Mouse (Mus musculus) liver, adult 2 months (tissue): ENCODE data around the gene Slc12a7. TPM values are rescaled to one million over a fixed set of nuclear protein-coding genes. Genes with fewer than 3 reads are reported as not detected.

Experiments used
- DNase-seq: peaks from one replicate; pipeline ENCODE4 v3.0.0-alpha.2; 2011; ENCODE audit warnings: low read depth, low spot score; ENCODE audit errors: extremely low read depth
- H3K27ac ChIP-seq: fragments of 200-500 bp; replicated peaks from 2 replicates; pipeline ENCODE4 v1.5.1; 2012; ENCODE audit warnings: low read depth, mild to moderate bottlenecking, control low read depth, inconsistent platforms, low read length; ENCODE audit not compliant: insufficient read depth
- H3K27me3 ChIP-seq: fragments of 200-500 bp; 2 replicates; pipeline ENCODE4 v1.6.1; 2012; ENCODE audit warnings: mild to moderate bottlenecking, moderate library complexity, low read length, inconsistent platforms; ENCODE audit not compliant: control insufficient read depth, insufficient read depth
- H3K36me3 ChIP-seq: fragments of 200-500 bp; 2 replicates; pipeline ENCODE4 v1.6.1; 2012; ENCODE audit warnings: low read length, inconsistent platforms; ENCODE audit not compliant: control insufficient read depth, insufficient read depth
- H3K4me1 ChIP-seq: fragments of 200-500 bp; 2 replicates; pipeline ENCODE4 v1.6.1; 2011; ENCODE audit warnings: low read length; ENCODE audit not compliant: control insufficient read depth, insufficient read depth
- H3K4me3 ChIP-seq: fragments of 200-500 bp; 2 replicates; pipeline ENCODE4 v1.5.1; 2011; ENCODE audit warnings: low read depth, mild to moderate bottlenecking, control low read depth, low read length, moderate library complexity; ENCODE audit not compliant: insufficient read depth
- H3K79me2 ChIP-seq: fragments of 200-500 bp; 2 replicates; pipeline ENCODE4 v1.6.1; 2012; ENCODE audit warnings: inconsistent platforms, mild to moderate bottlenecking, low read length, moderate library complexity; ENCODE audit not compliant: control insufficient read depth, insufficient read depth
- H3K9ac ChIP-seq: fragments of 200-500 bp; 2 replicates; pipeline ENCODE4 v1.6.1; 2012; ENCODE audit warnings: low read depth, mild to moderate bottlenecking, control low read depth, inconsistent platforms, low read length
- CTCF ChIP-seq: fragments of 200-500 bp; IDR thresholded peaks from 2 replicates; pipeline ENCODE4 v1.5.1; 2011; ENCODE audit warnings: low read depth, low read length, control low read depth
- POLR2A ChIP-seq: fragments of 200-500 bp; IDR thresholded peaks from 2 replicates; pipeline ENCODE4 v1.6.1; 2011; ENCODE audit warnings: low read length, control low read depth; ENCODE audit not compliant: insufficient read depth; ENCODE audit errors: extremely low read depth
- WGBS: fragments of 180-500 bp; shearing (Covaris S2); methylation state at CpG from one replicate; pipeline ENCODE4 v1.1.7; 2018; 5-methylcytosine and 5-hydroxymethylcytosine counted together
- polyA plus RNA-seq: library from polyadenylated mRNA; depleted of rRNA; stranded (reverse); fragments of >200 nt; gene quantifications from 2 replicates; pipeline ENCODE4 v1.2.3, GENCODE M21; 2012
- total RNA-seq: library from RNA; depleted of rRNA; stranded (reverse); fragments of >200 nt; gene quantifications from 2 replicates; pipeline ENCODE4 v1.2.3, GENCODE M21; 2014

Gene Slc12a7
- total and polyA plus RNA-seq, 2 experiments: 38.0 to 91.0 TPM

DNA sequence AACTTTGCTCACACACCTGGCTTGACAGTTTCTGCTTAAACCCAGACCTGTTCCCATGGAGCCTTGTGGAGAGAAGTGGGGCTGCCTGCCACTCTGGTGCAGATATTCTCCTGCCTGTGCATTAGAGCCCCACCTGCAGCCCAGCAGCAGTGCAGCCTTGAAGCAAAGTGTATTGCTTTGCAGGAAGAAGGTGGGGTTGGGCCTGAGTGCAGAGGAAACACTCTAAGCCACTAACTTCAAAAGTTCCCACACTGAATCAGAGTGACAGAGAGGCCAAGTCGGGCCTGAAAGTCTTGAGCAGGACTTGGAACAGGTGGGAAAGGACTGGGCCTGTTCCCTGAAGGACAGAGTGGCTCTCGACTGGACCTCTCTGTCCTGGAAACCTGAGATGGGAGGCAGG lies 39.8 kb downstream of the Slc12a7 start:
- no peaks in the 10 kb centered on the region for H3K36me3 ChIP-seq
- peaks cover 67% of the 10 kb centered on the region for H3K4me1 ChIP-seq
- H3K27me3 ChIP-seq: no peaks in the 10 kb centered on the region
- DNase-seq: peak; percentile 25
- TF ChIP-seq CTCF (peak; percentile 43; the same call in 1 of the 2 replicates), POLR2A (no peak)
- H3K79me2 ChIP-seq: peaks cover 52% of the 10 kb centered on the region
- H3K9ac ChIP-seq: peak overlapping the region; percentile 9
- no peak overlapping the region for H3K4me3 ChIP-seq
- 23% methylated on average over 2 of the region's 2 CpGs for WGBS
- peak overlapping the region; percentile 87 for H3K27ac ChIP-seq

DNA sequence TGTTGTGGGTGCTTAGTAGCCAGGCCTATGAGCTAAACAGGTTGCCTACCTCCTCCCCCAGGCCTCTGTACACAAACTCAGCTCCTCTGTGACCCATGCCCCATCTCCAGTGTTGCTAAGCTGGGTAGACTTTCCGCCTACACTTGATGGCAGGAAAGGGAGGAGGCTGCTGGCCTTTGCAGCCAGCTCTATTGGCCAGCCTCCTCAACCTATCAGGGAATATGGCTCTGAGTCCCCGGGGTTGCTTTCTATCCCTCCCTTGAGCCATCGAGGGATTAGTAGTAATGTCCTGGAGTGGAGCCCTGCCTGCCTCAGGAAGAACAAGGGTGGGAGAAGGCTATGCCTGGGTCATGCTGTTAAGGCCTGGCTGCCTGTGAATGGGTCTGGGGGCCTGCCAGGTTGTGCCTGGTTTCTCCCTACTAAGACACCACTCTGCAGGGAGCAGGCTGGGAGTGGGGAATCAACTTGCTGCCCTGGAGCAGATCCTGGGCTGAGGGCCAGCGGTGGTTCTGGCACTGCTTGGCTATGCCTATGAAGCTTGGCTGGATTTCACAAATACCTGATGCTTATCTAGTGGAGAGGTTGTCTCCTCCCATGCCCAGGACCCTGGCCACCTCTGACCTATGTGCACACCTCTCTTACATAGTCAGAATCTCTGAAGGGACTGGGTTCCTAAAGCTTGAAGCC lies 40.8 kb downstream of the Slc12a7 start:
- Histone ChIP-seq H3K4me1 (peaks cover 58% of the 10 kb centered on the region), H3K36me3 (no peaks in the 10 kb centered on the region), H3K4me3 (no peak overlapping the region), H3K79me2 (peaks cover 43% of the 10 kb centered on the region), H3K27me3 (no peaks in the 10 kb centered on the region), H3K9ac (peak overlapping the region; percentile 36; the same call in 1 of the 2 replicates), H3K27ac (peak overlapping the region; percentile 87)
- peak; percentile 96 for DNase-seq
- WGBS: 15% methylated on average over 4 of the region's 4 CpGs
- TF ChIP-seq POLR2A (no peak), CTCF (no peak)

DNA sequence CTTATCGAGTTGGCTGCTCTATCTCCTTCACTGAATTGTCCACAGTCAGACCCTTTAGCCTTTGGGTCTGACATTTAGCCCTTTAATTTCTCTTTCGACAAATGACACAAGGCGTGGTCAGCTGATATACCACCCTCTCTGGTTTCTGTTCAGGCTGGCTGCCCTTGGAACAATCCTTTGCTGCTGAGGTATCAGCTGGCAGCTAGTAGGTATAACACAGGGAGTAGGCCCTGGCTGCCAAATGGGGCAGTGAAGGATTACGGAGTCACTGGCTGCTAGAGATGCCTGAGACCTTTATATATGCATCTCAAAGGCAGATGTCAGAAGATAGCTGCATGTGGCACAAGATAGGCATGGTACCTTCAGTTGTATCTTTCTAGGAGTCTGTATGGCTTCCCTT lies 42.9 kb downstream of the Slc12a7 start:
- H3K4me1 ChIP-seq: peaks cover 45% of the 10 kb centered on the region
- WGBS: 37% methylated on average over 4 of the region's 4 CpGs
- H3K79me2 ChIP-seq: peaks cover 45% of the 10 kb centered on the region
- no peaks in the 10 kb centered on the region for H3K36me3 ChIP-seq
- H3K27me3 ChIP-seq: no peaks in the 10 kb centered on the region
- peak; percentile 67 for DNase-seq
- no peak overlapping the region for H3K9ac ChIP-seq
- H3K4me3 ChIP-seq: no peak overlapping the region
- no peak for TF ChIP-seq CTCF
- no peak for TF ChIP-seq POLR2A
- H3K27ac ChIP-seq: peak overlapping the region; percentile 21; the same call in 1 of the 2 replicates

DNA sequence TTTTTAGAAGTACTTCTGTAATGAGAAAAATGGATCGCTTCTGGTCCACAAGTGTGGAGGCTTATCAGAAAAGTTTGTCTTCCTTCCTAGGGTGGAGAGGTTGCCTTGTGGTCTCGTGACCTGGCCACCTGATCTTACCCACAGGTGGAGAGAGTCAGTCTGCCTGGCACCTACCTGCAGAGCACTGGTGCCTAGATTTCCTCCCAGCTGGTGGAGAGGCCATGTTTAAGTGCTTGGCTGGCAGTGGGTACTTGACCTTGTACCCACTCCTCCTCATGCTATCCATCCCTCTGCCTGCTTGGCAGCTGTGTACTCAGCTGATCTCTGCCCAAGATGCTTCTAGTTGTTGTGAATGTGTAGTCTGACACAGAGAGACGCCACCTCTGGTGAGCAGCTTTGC lies 44.7 kb downstream of the Slc12a7 start:
- H3K9ac ChIP-seq: no peak overlapping the region
- no peak overlapping the region for H3K27ac ChIP-seq
- no peaks in the 10 kb centered on the region for H3K36me3 ChIP-seq
- no peaks in the 10 kb centered on the region for H3K27me3 ChIP-seq
- TF ChIP-seq CTCF (no peak), POLR2A (no peak)
- H3K4me3 ChIP-seq: no peak overlapping the region
- peaks cover 29% of the 10 kb centered on the region for H3K4me1 ChIP-seq
- H3K79me2 ChIP-seq: peaks cover 35% of the 10 kb centered on the region
- no peak for DNase-seq
- 80% methylated on average over 3 of the region's 3 CpGs for WGBS

DNA sequence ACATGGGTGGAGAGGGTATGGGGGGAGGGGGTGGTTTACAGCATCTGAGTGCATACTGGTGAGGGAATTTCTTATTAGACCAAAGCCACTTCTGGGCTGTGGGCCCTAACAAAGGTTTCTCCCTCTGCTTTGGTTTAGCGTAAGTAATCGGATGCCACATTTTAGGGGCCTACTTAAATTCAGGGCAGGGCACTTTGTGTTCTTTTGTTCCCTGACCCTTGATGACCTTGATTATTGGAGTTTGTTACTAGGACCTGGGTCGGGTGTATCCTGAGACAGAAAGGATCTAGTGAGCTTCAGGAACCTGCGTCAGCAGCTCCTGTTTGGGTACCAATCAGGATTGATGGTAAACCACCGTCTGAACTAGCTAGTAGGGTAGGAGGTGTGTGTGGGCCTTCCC lies 49.6 kb downstream of the Slc12a7 start:
- no peak for DNase-seq
- Histone ChIP-seq H3K4me1 (peaks cover 5% of the 10 kb centered on the region; the same call in 1 of the 2 replicates), H3K4me3 (no peak overlapping the region), H3K9ac (no peak overlapping the region), H3K27me3 (no peaks in the 10 kb centered on the region), H3K27ac (no peak overlapping the region), H3K36me3 (peaks cover 20% of the 10 kb centered on the region; the same call in 1 of the 2 replicates), H3K79me2 (peaks cover 13% of the 10 kb centered on the region; the same call in 1 of the 2 replicates)
- 66% methylated on average over 5 of the region's 5 CpGs for WGBS
- no peak for TF ChIP-seq POLR2A
- no peak for TF ChIP-seq CTCF

DNA sequence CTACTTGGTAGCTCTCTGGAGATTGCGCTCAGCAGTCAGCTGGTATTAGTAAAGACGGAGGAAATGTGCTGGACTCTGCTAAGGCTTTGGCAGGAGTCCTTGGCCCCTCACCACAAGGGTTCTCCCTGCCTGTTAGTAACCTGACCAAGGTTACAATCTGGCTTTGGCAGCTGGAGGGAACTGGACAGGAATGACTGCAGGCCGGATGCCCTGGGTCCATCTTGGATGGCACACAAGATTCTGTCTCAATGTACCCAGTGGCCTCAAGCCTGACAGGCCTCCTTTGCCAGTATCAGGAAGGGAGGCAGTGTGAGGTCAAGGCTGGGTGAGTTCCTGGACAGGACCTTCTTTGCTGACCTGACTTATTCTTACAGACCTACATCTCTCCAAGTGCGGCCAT lies 59.3 kb downstream of the Slc12a7 start:
- no peak overlapping the region for H3K4me3 ChIP-seq
- no peak for DNase-seq
- no peaks in the 10 kb centered on the region for H3K27me3 ChIP-seq
- peaks cover 59% of the 10 kb centered on the region for H3K36me3 ChIP-seq
- no peaks in the 10 kb centered on the region for H3K4me1 ChIP-seq
- H3K79me2 ChIP-seq: no peaks in the 10 kb centered on the region
- H3K9ac ChIP-seq: no peak overlapping the region
- H3K27ac ChIP-seq: no peak overlapping the region
- 74% methylated on average over 4 of the region's 4 CpGs for WGBS
- TF ChIP-seq POLR2A (no peak), CTCF (no peak)
